Mouse (Mus musculus): ENCODE data around the gene Kmt2e.
A peak's percentile ranks its signal among the peaks of the same experiment; 100 is the strongest.

Gene Kmt2e

DNA sequence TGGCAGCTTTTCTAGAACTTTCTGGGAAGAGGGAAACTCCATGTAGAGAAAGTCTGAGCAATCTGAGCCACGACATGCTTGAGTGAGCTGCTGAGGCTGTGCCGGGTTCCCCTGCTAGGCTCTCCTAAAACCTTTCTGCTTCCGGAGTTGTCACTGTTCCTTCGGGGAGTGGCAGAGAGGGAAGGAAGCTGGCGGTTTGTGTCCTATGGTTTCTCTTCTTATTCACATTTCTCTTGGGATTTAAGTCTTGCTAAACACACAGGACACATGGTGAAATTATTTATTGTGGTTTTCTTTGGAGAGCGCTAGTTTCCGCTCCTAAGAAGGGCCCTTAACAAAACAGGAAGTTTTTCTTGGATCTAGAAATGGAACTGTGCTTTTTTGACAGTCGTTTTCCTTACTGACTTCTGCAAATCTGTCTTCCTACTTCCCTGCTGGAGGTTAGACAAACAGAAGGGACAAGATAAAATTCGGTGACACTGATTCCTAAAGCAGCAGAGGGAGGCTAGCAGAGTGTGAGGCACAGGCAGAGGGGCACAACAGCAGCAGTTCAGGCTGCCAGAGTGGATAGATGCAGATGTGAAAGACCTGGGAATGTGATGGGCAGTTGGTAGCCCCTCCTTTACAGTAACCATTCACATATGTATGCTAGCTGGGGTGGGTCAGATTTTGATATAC, 24.1 kb upstream of the Kmt2e start:
- no peak for DNase-seq (ENCODE audit: low spot score)

DNA sequence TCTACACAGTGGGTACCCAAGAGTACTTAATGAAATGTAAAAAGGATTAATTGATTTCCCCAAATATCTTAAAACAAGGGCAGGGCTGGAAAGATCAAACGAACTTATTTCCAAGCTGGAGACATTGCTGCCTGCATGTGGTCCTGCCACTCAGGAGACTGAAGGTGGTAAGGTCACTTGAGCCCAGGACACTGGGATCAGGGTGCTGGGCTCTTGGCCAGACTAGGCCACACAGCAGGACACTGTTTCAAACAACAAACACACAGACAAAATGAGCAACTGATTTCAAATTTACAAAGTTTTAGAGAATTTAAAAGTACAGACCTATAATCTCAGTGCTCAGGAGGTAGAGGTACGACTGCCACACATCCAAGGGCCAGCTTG, 23.5 kb upstream of the Kmt2e start:
- DNase-seq (ENCODE audit: low spot score) = no peak

DNA sequence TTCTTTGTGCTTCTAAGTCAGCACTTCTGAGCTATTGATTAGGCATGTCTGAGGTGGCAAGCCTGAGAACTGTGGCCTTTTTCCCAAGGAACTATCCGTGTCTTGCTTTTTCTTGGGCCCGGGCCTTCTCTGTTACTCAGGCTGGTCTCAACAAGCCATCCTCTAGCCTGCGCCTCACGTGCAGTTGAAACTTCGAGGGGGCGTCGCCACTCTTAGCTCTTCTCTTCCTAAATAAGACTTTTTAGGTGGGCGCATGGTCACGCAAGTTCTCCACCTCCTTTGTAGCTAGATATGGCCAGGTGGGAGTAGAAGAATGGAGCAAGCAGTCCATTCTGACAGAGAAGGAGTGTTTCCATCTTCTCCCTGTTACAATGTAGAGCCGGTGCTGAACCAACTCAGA, 22.6 kb upstream of the Kmt2e start:
- DNase-seq (ENCODE audit: low spot score) = no peak

DNA sequence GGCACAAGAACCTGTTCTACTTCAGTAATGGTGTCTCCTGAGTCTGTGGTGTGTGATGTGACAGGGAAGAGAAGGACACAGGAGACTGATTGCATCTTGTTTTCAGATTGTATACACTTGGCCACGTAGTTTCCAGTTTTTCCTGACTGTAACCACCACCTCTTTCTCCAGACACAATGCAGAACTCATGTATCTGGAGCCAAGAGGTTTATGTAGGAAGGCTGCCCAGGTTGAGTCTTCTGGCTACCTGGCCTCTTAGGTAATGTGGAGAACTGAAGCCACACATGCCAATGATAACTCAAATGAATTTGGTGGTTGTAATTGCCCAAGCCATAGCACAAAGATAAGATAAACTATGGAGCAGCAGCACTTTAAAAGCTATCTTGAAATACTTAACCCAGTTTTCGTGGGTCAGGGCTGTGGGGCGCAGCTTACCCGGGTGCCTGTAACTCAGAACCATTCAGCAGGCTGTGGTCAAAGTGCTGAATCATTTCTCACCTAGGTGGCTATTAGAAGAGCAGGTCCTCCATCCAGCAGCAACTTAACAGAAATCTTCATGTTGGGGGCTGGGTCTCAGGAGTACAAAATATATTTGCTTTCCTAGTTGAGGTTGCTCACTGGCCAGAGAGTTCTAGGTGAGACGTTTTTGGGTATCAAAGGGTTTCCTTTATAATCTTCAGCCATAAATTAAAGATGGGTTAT, 21.8 kb upstream of the Kmt2e start:
- no peak for DNase-seq (ENCODE audit: low spot score)

DNA sequence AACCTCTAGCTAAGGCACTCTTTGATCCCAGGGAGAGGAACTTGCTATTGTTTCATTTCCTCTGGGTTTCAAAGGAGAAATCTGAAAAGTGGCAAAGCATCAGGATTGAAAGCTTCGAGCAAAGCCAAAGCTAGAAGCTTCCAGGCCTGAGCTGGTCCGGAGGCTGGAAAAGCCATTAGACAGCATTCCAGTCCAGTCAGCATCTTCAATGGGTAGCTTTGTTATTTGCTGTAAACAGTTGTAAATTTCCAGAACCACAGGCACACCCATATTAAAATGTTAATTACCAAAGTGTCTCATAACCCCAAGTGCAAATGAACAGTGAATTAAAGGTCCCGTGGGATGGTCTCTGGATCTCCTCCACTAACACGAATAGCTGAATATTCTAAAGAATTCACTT, 21.2 kb upstream of the Kmt2e start:
- no peak for DNase-seq (ENCODE audit: low spot score)

DNA sequence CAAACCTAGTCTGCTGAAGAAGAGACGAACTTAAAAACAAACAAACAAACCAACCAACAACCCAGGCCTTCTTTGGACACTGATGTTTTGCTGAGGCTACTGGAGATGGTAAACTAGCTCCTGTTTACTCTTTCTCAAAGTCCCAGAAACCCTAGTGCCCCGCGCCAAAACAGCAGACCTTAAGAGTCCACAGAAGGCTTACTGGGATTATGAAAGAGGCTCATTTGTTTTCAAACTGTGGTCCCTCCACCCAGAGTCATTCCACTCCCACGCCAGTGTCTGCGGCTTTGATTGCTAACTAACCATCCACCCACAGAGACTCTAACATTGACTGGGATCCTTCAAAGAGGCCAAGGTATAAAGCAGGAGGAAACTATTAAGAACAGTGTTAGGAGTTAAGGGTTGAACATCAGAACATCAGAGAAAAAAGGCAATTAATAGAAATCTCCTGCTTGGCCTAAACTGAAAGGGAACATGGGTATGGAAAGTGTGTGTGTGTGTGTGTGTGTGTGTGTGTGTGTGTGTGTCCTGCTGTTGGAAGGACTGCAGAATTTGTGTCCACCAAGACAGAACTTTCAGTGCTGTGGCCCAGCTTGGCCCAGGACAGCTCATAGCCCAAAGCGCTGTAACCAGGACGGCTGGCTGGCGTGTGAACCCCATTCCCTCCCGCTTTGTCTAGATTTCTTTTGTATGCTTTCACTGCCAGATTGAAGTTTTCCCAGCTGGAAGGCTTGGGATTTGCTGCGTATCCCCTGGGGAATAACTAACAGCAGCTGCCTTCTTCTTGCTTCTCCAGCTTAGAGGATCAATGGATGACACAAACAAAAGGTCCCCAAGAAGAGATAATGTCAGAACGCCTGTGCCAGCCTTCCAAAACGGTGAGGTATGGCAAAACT, 20.4 kb upstream of the Kmt2e start:
- DNase-seq (ENCODE audit: low spot score) = no peak

DNA sequence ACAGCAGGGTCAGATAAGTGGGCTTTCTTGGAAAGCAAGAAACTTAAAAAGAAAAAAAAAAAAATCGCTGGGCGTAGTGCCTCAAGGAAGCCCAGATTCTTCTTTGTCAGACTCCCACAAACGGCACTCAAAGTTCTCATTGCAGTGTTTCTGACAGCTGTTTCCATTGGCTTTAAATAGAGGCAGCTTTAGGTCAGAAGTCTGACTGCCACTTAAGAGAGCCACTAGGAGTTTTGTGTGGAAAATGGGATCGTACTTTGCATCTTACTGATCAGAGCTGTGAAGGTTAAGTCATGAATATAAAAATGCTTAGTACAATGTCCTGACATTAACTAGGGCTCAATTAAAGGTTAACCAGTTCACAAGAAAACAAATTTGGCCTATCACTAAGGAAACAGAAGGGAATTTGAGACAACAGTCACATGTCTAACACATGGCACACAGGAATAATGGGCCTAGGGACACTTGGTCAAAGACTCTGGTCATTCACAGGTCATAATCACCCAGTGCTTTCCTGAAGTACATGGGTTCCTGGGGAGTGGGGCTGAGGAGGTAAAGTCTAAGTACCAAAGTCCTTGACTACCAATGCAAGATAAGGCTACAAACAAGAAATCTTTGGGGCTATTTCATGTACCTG, 19.6 kb upstream of the Kmt2e start:
- DNase-seq (ENCODE audit: low spot score) = no peak

DNA sequence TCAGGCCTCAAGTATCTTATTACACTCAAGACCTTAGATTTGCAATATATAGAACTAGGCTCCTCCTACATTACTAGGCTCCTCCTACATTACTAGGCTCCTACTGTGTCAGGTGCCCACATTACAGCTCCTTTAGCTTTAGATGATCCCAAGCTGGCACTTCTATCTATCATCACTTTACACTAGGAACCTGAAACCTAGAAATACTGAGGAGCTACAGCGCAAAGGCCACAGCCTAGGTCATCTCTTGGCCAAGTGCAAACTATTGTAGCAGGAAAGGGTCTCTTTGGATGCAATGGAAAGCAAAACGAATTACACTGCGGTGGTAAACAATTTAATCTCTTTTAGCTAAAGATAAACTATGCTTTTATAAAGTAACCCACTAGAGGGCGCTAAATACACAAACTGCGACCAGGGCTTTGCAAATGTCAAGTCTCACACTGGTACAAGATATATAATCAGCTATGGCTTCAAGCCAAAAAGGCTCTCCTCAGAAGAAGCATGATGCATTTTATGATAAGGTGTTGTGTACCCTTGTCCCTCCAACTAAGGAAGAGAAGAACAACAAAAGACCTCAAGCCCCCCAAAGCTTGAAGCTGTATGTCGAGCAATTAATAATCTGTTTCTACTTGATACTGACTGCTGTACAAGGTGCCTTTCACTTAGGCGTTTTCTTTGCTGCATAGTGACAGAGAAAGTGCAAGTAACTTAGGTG, 18.5 kb upstream of the Kmt2e start:
- DNase-seq (ENCODE audit: low spot score) = no peak

DNA sequence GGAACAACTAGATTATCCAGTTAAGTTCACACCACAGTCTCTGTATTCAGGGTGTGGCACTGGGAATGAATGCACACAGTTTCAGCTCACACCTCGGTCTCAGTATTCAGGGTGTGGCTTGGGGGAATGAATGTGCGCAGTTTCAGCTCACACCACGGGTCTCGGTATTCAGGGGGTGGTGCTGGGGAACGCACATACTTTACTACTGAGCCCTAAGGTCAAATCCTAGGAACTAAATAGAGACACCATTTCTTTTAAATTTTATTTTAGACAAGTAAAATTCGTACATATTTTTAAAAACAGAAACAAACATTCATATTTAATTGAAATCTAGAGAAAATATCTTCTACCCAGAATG, 18.0 kb upstream of the Kmt2e start:
- DNase-seq (ENCODE audit: low spot score) = no peak

DNA sequence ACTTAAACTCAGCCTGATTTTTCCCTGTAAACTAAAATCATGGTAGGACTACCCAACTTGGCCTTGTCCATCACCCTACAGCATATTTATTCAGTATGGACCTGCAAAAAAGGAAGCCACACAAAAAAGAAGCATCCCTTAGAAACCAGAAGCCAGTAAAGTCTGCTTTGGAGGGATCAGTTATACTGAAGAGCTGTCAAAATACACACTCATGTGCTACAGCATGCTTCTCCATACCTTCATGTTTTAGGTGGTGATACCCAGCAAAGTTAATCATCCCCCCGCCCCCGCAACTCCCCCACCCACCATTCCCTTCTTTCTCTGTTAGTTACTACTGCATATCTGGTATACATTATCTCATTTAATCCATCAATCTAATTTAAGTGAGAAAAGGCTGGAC, 16.5 kb upstream of the Kmt2e start:
- DNase-seq (ENCODE audit: low spot score) = no peak

DNA sequence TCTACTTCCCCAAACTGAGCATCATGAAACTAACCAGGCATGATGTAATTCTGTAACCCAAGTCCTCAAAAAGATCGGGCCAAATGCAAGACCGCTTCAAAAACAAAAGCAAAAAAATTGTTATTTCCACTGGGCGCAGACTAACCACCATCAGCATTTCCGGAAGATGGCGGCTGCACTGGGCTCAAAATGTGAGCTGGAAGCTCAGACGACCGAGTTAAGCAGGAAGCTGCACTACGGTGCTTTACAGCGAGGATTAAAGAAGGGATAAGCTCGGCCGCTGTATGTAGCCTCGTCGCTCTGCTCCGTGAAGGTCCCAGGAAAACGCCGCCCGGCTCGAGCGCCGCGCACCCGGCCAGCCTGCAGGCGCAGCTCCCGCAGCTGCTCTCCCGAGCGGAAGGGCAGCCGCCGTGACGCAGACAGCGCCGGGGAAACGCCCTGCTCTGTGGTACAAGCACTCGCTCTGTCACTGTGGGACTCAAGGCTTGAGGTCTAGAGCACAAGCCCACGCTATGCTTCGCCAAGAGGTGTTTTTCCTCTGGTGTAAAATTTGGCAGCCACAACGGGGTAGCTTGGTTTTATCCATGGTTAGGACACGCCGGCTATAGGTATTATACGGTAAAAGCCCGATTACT, 16.0 kb upstream of the Kmt2e start:
- DNase-seq (ENCODE audit: low spot score) = peak; percentile 69

DNA sequence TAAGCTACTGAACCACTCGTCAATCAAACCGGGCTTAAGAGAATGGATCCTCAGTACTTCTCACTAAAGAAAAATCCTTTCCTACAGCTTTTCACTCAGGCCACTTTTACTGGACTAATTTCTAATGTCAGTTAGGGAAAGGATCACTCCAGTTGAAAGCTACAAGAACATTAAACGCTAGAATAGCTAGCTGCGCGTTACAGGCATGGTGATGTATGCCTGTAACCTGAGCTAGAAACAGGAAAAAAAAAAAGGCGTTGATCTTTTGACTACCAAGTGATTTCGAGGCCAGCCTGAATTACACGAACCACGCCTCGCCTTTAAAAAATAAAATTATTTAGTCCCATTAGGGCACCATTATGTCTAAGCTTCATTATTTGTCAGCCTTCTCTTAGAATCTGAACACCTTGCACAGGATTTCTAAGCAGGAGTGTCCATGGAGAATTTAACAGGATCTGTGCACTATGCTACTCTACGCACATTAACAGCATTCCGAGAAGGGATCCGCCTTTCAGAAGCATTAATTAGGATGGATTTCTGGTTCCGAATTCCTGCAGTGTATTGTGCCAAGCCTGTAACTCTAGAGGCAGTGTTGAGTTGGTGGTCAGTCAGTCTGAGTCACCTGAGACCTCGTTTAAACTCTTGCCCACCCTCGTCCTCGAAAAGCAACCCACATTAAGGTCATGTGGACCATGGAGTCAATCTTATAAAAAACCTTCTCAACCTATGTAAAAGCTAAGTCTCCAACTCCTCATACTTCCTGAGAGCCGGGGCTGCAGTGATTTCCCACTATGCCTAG, 15.2 kb upstream of the Kmt2e start:
- DNase-seq (ENCODE audit: low spot score) = no peak

DNA sequence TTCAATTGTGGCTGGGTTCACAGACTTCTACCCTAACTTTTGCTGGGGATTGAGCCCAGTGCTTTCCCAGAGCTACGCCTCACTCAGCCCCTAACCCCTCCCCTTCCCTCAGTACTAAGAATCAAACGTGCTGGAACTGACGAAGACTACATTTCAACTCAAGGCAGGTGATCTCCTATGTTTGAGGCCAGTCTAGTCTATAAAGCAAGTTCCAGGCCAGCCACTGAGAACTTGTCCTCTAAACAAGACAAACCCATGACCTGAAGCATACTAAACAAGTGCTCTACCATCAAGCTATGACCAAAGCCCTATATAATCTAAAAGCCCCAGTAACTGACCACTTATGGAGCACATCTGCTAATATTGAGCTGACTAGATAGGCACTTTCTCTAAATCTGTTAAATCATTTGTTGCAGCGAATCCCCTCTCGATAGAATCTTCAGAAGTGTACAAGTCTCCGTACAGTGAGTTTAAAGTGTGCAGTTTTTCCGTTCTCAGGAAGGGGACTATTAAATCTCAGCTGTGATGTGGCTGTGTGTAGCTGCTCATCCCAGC, 14.5 kb upstream of the Kmt2e start:
- no peak for DNase-seq (ENCODE audit: low spot score)

DNA sequence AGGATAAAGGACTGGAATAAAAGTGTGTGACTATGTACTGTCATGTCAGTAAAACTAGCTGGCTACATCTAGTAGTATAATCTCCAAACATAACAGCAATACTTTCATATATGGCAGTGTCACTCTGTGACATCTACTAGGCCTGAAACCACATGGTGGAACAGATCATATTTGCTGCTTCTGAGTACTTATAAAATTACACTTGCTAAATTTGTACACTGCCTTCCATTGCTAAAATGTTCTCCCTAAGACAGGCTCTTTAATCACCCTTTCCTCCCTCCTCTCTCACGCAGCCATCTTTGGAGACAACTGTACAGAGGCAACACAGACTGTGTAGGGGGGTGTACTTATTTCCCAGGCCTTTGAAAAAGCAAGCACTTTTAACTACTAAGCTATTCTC, 13.8 kb upstream of the Kmt2e start:
- DNase-seq (ENCODE audit: low spot score) = no peak

DNA sequence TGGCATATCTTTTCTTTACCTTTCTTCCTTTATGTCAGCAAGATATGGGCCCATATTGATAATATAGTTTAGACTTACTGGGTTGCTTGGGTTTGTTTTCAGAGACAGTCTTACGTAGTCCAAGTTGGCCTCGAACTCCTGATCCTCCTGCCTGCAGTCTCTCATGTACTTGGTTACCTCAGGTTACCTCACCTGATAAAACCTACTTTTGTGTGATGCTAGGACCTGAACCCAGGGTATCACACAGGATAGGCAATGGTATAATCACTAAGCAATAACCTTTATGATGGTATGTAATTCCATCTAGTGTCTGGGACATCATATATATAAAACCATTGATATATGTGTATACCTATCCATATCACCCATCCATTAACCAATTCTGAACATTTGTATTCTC, 12.8 kb upstream of the Kmt2e start:
- DNase-seq (ENCODE audit: low spot score) = no peak

DNA sequence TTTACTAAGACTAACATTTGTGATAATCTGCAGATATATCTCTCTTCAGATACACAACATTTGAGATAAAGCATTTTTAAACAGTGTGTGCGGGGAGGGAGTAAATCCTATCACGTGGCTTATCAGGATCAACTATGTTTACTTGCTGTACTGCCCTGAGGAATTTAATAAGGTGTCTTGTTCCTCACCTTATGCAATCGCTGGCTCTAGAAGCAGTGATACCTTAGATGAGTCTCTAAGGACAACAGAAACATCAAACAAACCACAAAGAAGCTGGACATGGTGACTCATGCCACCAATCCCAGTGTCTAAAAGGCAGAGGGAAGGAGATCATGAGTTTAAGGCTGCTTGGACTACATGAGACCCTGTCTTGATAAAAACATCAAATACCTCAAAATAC, 11.2 kb upstream of the Kmt2e start:
- no peak for DNase-seq (ENCODE audit: low spot score)

DNA sequence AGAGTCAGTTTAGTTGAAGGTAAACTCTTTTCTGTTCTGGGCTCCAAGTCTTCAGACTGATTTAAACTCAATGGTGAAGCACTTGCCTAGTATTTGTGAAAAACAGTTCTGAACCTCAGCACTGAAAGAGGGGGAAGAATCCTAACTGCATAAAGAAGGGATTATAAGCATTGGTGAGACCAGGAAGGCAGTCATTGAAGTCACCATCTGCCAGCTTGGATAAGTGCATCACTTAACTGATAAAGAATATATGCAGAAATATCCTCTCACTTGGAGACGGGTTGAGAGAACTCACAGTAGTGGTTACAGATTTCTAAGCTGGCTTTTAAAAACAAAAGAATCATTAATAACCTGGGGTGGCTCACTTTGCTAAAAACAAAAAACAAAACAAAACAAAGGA, 6.7 kb upstream of the Kmt2e start:
- DNase-seq (ENCODE audit: low spot score) = no peak

DNA sequence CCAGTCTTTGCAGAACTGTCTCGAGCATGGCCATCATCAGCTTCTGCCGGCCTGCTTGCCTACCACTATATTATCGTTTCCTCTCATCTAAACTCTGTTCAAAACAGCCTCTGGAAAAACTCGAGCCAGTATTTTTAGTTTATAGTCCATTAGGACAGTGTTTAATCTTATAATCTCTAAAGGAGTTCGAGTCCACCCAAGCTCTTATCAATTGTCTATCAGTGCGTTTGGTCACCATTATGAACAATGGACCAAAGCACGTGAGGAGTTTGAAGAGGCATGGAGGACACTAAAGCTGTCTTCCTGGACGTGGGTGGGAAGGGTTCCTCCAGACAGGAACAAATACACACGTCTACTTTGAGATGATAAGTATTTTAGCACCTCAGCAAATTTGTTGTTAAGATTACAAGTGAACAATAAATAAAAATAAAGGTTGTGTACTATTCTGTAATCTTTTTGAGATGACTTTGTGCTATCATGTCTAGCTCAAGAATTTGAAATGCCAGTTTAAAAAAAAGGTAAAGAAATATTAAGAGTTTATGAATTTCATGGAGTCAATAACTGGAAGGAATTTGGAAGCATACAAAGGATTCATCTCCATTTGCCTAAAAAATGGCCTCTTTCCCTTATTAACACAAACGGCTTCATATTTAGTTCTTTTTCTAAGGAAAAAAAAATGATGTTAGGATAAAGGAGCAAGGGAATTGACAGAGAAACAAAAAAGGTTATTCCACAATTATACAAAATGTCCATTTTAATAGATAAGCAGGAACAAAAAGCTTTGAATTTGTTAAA, 3.0 kb upstream of the Kmt2e start:
- no peak for DNase-seq (ENCODE audit: low spot score)

DNA sequence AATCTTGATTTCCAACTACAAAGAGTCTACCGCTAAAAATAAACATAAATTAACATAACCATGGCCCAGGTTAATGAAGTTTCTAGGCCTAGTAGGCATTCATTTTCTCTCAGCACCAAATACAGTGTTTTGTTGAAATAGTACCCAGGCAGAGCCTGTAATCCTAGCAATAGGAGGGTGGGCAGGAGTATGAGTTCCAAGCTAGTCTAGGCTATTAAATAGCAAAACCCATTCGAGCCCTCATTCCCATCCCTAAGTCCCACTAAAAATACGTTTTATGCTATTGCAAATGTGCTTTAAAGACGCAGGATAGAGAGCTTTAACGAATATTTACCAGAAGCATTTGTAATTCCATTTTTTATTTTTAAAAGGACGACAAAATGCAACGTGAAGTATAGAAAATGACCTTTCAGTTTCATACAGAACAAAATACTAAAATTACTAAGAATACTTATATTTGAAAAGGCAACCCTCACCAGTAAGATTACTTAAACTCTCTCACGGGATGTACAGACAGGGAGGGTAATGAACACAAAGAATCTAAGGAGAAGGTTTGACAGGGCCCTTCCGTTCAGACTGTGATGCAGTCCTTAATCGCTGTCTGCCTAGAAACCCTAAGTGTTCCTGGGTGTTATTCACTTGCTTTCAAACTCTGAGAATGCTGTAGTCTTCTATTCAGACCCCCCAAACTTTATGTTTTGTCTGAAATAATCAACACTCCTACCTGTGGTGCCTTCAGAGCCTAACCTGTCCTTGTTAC, 2.1 kb upstream of the Kmt2e start:
- DNase-seq (ENCODE audit: low spot score) = no peak
